Mouse (Mus musculus): ENCODE measurements around the gene Eepd1.

The Eepd1 gene

GRCm38 (mm10) chr9:25578674-25579596, 97.6 kb downstream of the Eepd1 start:
- DNase-seq (ENCODE audit: low spot score in 2 of 2), result no peak

DNA sequence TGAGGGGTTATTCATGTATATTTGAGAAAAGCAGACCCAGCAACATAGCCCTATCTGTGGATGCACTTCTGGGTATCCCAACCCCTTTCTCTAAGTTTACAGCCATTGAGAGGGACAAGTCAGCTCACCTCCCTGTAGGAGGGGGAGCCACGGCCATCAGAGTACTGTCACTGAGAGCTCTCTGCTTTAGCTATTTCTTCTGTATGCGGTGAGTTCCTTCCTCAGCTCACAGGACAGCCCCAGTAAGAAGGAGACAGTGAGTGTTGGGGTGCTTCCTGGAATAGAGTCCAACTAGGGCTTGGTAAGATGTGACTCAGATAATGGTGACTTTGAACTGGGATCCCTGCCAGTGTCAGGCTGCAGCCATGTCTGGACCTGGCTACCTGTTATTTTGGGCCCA, 102.3 kb downstream of the Eepd1 start:
- DNase-seq (ENCODE audit: low spot score in 2 of 2), result no peak

GRCm38 (mm10) chr9:25585614-25586013, 104.3 kb downstream of the Eepd1 start:
- no peak for DNase-seq (ENCODE audit: low spot score in 2 of 2)

- peak in 1 of 2 experiments; percentile 12 for DNase-seq (ENCODE audit: low spot score in 2 of 2)
Measured at GRCm38 (mm10) chr9:25588581-25588980, 107.2 kb downstream of the Eepd1 start.

GRCm38 (mm10) chr9:25590740-25591139, 109.4 kb downstream of the Eepd1 start:
- DNase-seq (ENCODE audit: low spot score in 2 of 2), result peak in 1 of 2 experiments; percentile 15

GRCm38 (mm10) chr9:25591390-25592354, 110.3 kb downstream of the Eepd1 start:
- DNase-seq (ENCODE audit: low spot score in 2 of 2), result peak in 1 of 2 experiments; percentile 19

- DNase-seq (ENCODE audit: low spot score in 2 of 2), result peak in 1 of 2 experiments; percentile 16
Measured at GRCm38 (mm10) chr9:25592355-25592955, 111.1 kb downstream of the Eepd1 start.

DNA sequence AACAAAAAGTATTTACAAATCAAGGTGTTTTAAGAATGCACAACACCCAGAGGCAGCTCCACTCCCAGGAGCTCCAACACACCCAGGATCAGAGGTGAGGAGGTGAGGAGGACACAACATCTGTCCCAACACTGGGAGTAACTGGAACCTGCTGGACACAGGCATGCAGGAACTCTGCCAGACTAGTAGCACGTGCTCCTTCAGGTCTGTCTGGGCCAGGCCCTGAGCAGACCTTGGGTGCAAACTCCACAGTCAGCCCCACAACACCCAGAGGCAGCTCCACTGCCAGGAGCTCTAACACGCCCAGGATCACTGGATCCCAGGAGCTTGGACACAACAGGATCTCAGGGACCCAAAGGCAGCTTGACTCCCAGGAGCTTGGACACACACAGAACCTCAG, 143.4 kb downstream of the Eepd1 start:
- DNase-seq (ENCODE audit: low spot score in 2 of 2), result no peak

DNA sequence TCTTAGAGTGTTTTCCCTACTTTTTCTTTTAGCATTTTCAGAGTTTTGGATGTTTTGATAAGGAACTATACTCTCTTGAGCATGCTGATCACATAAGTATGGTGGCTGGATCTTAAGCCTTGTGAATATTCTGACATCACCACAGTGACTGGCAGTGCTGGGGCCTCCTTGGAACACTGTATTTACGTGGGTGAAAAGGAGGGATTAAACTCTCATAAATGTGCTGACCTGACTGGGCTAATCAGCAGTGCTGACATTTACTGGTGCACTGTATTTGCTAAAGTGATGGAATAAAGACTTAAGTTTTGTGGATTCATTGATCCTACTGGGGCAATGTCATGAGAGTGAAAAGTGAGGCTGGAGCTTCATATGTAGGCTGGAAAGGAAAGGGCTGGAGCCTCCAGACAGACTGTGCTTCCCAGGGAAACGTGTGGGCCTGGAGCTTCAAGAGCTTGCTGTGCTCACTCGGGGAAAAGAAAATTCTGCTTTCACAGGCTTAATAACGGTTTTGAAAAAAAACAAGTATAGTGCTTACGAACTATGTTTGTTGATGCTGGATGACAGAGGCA, 148.3 kb downstream of the Eepd1 start:
- DNase-seq (ENCODE audit: low spot score in 2 of 2), result no peak

Measured in urinary bladder, postnatal 4 days (tissue).